Mouse (Mus musculus) liver, embryonic 16.5 days (tissue): ENCODE measurements around the gene Tsks. TPM values are rescaled to one million over a fixed set of nuclear protein-coding genes. Genes with fewer than 3 reads are reported as not detected.

Experiments
- ATAC-seq: fragments of 200-750 bp; cut with Nextera tagmentation; 2 replicates; pipeline ENCODE4 v1.8.0; 2017; ENCODE audit warnings: low read depth, mild to moderate bottlenecking, moderate number of reproducible peaks, moderate library complexity
- H3K27ac ChIP-seq: fragments of 300-500 bp; sonication (generic); 2 replicates; pipeline ENCODE4 v1.5.1; 2014; ENCODE audit warnings: mild to moderate bottlenecking, low read length
- H3K27me3 ChIP-seq: fragments of 300-500 bp; sonication (generic); 2 replicates; pipeline ENCODE4 v1.6.1; 2014; ENCODE audit warnings: low read depth, low read length, mixed read lengths; ENCODE audit not compliant: control insufficient read depth, insufficient read depth
- H3K36me3 ChIP-seq: fragments of 300-500 bp; sonication (generic); 2 replicates; pipeline ENCODE4 v1.6.1; 2014; ENCODE audit warnings: mild to moderate bottlenecking; ENCODE audit not compliant: control insufficient read depth, insufficient read depth
- H3K4me1 ChIP-seq: fragments of 300-500 bp; sonication (generic); 2 replicates; pipeline ENCODE4 v1.6.1; 2014; ENCODE audit warnings: low read depth, low read length, mixed read lengths; ENCODE audit not compliant: control insufficient read depth
- H3K4me2 ChIP-seq: fragments of 300-500 bp; sonication (generic); 2 replicates; pipeline ENCODE4 v1.6.1; 2014; ENCODE audit warnings: low read depth, low read length, mixed read lengths
- H3K4me3 ChIP-seq: fragments of 300-500 bp; sonication (generic); 2 replicates; pipeline ENCODE4 v1.5.1; 2014; ENCODE audit warnings: low read depth, mild to moderate bottlenecking, low read length
- H3K9ac ChIP-seq: fragments of 300-500 bp; sonication (generic); 2 replicates; pipeline ENCODE4 v1.6.1; 2014; ENCODE audit warnings: low read depth, low read length
- H3K9me3 ChIP-seq: fragments of 300-500 bp; sonication (generic); replicated peaks from 2 replicates; pipeline ENCODE4 v1.6.1; 2016; ENCODE audit warnings: low read length; ENCODE audit not compliant: control insufficient read depth
- WGBS: fragments of 180-500 bp; shearing (Covaris S2); extraction: QIAGEN DNeasy Blood & Tissue Kit; methylation state at CpG from one replicate; pipeline ENCODE4 v1.1.7; 2014; ENCODE audit not compliant: insufficient replicate concordance; 5-methylcytosine and 5-hydroxymethylcytosine counted together
- polyA plus RNA-seq: library from polyadenylated mRNA; unstranded; fragments of >200 nt; fragmentation: Nextera tagmentation; extraction: Ambion mirVana; gene quantifications from 2 replicates; pipeline ENCODE4 v1.2.1, GENCODE M21; 2015

Tsks gene
- polyA plus RNA-seq, 1 experiment from 2014 or later: 0.12 TPM

GRCm38 (mm10) chr7:44908706-44909476, 34.1 kb upstream of the Tsks start:
- H3K4me1 ChIP-seq: no peaks in the 10 kb centered on the region; the same call in 1 of the 2 replicates
- H3K27ac ChIP-seq: no peak overlapping the region
- no peaks in the 10 kb centered on the region for H3K9me3 ChIP-seq
- peaks cover 59% of the 10 kb centered on the region for H3K36me3 ChIP-seq
- no peak overlapping the region for H3K4me2 ChIP-seq
- ATAC-seq: no peak
- no peak overlapping the region for H3K9ac ChIP-seq
- H3K4me3 ChIP-seq: no peak overlapping the region
- no peaks in the 10 kb centered on the region for H3K27me3 ChIP-seq
- 76% methylated on average over 15 of the region's 15 CpGs for WGBS

GRCm38 (mm10) chr7:44914396-44914795, 28.6 kb upstream of the Tsks start:
- H3K9ac ChIP-seq: no peak overlapping the region
- no peak overlapping the region for H3K4me3 ChIP-seq
- H3K27me3 ChIP-seq: no peaks in the 10 kb centered on the region
- H3K27ac ChIP-seq: no peak overlapping the region
- H3K36me3 ChIP-seq: peaks cover 40% of the 10 kb centered on the region
- no peak for ATAC-seq
- 82% methylated on average over 2 of the region's 2 CpGs for WGBS
- peaks cover 19% of the 10 kb centered on the region for H3K4me1 ChIP-seq
- H3K4me2 ChIP-seq: no peak overlapping the region
- no peaks in the 10 kb centered on the region for H3K9me3 ChIP-seq

- peaks cover 19% of the 10 kb centered on the region for H3K4me1 ChIP-seq
- H3K4me2 ChIP-seq: no peak overlapping the region
- no peak overlapping the region for H3K27ac ChIP-seq
- ATAC-seq: no peak
- no peak overlapping the region for H3K9ac ChIP-seq
- 89% methylated on average over 9 of the region's 9 CpGs for WGBS
- peaks cover 43% of the 10 kb centered on the region for H3K36me3 ChIP-seq
- no peak overlapping the region for H3K4me3 ChIP-seq
- no peaks in the 10 kb centered on the region for H3K9me3 ChIP-seq
- no peaks in the 10 kb centered on the region for H3K27me3 ChIP-seq
Measured at GRCm38 (mm10) chr7:44915314-44915713, 27.7 kb upstream of the Tsks start.

GRCm38 (mm10) chr7:44916191-44916590, 26.8 kb upstream of the Tsks start:
- H3K27ac ChIP-seq: no peak overlapping the region
- peaks cover 19% of the 10 kb centered on the region for H3K4me1 ChIP-seq
- ATAC-seq: no peak
- H3K4me2 ChIP-seq: no peak overlapping the region
- H3K9me3 ChIP-seq: no peaks in the 10 kb centered on the region
- no peak overlapping the region for H3K9ac ChIP-seq
- H3K36me3 ChIP-seq: peaks cover 37% of the 10 kb centered on the region
- H3K27me3 ChIP-seq: no peaks in the 10 kb centered on the region
- WGBS: 79% methylated on average over 6 of the region's 6 CpGs
- H3K4me3 ChIP-seq: no peak overlapping the region

GRCm38 (mm10) chr7:44916881-44917280, 26.1 kb upstream of the Tsks start:
- Histone ChIP-seq H3K27ac (no peak overlapping the region), H3K4me3 (no peak overlapping the region), H3K9me3 (no peaks in the 10 kb centered on the region), H3K4me1 (peaks cover 19% of the 10 kb centered on the region), H3K4me2 (no peak overlapping the region), H3K36me3 (peaks cover 39% of the 10 kb centered on the region), H3K9ac (no peak overlapping the region), H3K27me3 (no peaks in the 10 kb centered on the region)
- 88% methylated on average over 4 of the region's 4 CpGs for WGBS
- no peak; the same call in 1 of the 2 replicates for ATAC-seq

- H3K9ac ChIP-seq: peak overlapping the region; percentile 35; the same call in 1 of the 2 replicates
Measured at GRCm38 (mm10) chr7:44918219-44918618, 24.8 kb upstream of the Tsks start.

GRCm38 (mm10) chr7:44919127-44919526, 23.9 kb upstream of the Tsks start:
- H3K27me3 ChIP-seq: no peaks in the 10 kb centered on the region
- H3K4me2 ChIP-seq: no peak overlapping the region
- peaks cover 38% of the 10 kb centered on the region for H3K36me3 ChIP-seq
- H3K9me3 ChIP-seq: no peaks in the 10 kb centered on the region
- H3K4me3 ChIP-seq: no peak overlapping the region
- no peak overlapping the region for H3K9ac ChIP-seq
- peaks cover 28% of the 10 kb centered on the region for H3K4me1 ChIP-seq
- no peak for ATAC-seq
- H3K27ac ChIP-seq: no peak overlapping the region
- WGBS: 86% methylated on average over 5 of the region's 5 CpGs

More at GRCm38 (mm10) chr7:44918219-44918618, 24.8 kb upstream of the Tsks start:
- Histone ChIP-seq H3K27me3 (no peaks in the 10 kb centered on the region), H3K27ac (0 out of 2 replicates have a peak overlapping the region, but pooled peaks have one; percentile 25), H3K4me2 (no peak overlapping the region), H3K4me3 (no peak overlapping the region), H3K4me1 (peaks cover 28% of the 10 kb centered on the region), H3K36me3 (peaks cover 41% of the 10 kb centered on the region), H3K9me3 (no peaks in the 10 kb centered on the region)
- 40% methylated on average over 3 of the region's 3 CpGs for WGBS
- peak; percentile 42; the same call in 1 of the 2 replicates for ATAC-seq

- H3K9me3 ChIP-seq: no peaks in the 10 kb centered on the region
- peaks cover 25% of the 10 kb centered on the region for H3K36me3 ChIP-seq
- no peak overlapping the region for H3K4me3 ChIP-seq
- no peaks in the 10 kb centered on the region for H3K27me3 ChIP-seq
- H3K9ac ChIP-seq: no peak overlapping the region
- H3K27ac ChIP-seq: no peak overlapping the region
- H3K4me1 ChIP-seq: peaks cover 42% of the 10 kb centered on the region
- H3K4me2 ChIP-seq: no peak overlapping the region
- peak; percentile 72 for ATAC-seq
Measured at GRCm38 (mm10) chr7:44922530-44922929, 20.5 kb upstream of the Tsks start.

- Histone ChIP-seq H3K4me1 (peaks cover 41% of the 10 kb centered on the region), H3K27ac (no peak overlapping the region), H3K9me3 (no peaks in the 10 kb centered on the region), H3K9ac (no peak overlapping the region), H3K27me3 (no peaks in the 10 kb centered on the region), H3K4me2 (no peak overlapping the region), H3K36me3 (peaks cover 21% of the 10 kb centered on the region), H3K4me3 (no peak overlapping the region)
- no peak for ATAC-seq
- 69% methylated on average over 3 of the region's 3 CpGs for WGBS
Measured at GRCm38 (mm10) chr7:44925468-44925867, 17.5 kb upstream of the Tsks start.
